Mouse (Mus musculus) erythroid progenitor cell, adult 5-6 weeks (primary cell): ENCODE measurements around the gene Ttll11. TPM values are rescaled to one million over a fixed set of nuclear protein-coding genes. Genes with fewer than 3 reads are reported as not detected.

ENCODE experiments used
- ATAC-seq: replicated peaks from 2 replicates; pipeline ENCODE4 v1.8.0; 2016; ENCODE audit warnings: moderate number of reproducible peaks, mild to moderate bottlenecking, moderate TSS enrichment, inconsistent platforms; ENCODE audit not compliant: poor library complexity, low FRiP score, severe bottlenecking
- total RNA-seq, 2 experiments: library from RNA; stranded (forward) in 1 of 2; stranded (reverse) in 1 of 2; fragments of 150-400 nt in 1 of 2; fragments of 186-747, 209-891 nt in 1 of 2; gene quantifications; 2 replicates each; pipeline versions ENCODE4 v1.2.3 to v1.2.4; 2015 to 2017; ENCODE audit warnings: low replicate concordance in 2 of 2

The Ttll11 gene
- total RNA-seq, 2 experiments from 2014 or later = not detected

DNA sequence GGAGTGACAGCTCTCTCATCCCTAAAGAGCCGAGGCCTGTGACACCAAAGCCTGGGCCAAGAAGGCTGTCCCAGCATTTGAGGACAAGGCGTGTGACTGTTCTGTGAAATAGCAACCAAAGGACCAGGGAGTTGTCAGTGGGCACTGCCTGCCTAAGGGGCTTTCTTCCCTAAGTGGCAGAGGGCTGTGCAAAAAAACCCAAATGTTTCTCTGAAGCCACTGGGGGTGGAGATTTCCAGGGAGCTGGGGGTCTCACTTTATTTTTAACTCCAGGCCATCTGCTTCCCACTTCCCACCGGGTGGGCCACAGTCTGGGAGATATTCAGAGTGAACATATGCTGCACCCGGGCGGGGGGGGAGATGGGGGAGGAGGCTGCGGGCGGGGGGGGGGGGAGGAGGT lies 233.1 kb downstream of the Ttll11 start:
- ATAC-seq = no peak

DNA sequence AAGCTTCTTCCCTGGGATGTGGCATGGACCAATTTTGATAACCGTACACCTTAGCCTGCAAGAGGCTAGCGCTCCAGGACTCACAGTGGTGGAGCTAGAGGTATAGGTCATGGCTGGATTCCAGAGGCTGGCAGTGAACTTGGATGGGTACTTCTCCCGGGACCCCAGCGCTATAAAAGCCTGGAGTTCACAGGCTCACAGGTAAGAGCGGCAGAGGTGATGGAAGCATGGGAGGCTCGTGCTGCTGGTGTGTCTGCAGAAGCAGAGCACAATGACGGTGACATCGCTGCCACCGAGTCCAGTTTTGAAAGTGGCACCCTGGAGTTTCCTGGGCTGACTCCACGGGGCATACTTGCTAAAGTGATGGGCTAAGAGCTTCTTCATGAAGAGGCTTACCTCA lies 233.8 kb downstream of the Ttll11 start:
- ATAC-seq = no peak

DNA sequence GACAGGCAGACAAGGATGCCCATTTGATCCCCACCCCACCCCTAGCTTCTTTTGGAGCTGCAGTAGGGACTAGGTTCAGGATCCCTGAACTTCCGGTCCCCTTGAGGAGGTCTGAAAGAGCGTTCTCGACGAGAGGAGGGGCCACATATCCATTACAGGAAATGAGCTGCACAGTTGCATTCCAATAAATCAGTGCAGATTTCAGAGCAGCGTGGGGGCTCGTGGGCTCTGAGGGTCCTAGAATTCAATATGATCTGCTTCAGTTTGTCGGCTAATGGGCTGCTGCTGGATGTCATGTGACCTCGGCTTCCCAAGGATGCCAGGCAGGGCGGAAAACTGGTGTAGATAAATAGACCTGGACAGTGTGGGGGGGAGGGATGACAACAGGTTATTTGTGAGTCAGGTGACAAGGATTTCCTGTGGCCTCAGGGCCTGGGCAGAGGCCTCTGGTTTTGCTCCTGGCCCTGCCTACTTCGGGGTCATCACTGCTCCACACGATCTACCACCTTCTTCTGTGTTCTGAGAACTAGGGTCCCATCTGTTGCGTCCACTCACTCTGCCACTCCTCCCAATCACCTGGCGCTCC lies 240.0 kb downstream of the Ttll11 start:
- ATAC-seq = no peak

DNA sequence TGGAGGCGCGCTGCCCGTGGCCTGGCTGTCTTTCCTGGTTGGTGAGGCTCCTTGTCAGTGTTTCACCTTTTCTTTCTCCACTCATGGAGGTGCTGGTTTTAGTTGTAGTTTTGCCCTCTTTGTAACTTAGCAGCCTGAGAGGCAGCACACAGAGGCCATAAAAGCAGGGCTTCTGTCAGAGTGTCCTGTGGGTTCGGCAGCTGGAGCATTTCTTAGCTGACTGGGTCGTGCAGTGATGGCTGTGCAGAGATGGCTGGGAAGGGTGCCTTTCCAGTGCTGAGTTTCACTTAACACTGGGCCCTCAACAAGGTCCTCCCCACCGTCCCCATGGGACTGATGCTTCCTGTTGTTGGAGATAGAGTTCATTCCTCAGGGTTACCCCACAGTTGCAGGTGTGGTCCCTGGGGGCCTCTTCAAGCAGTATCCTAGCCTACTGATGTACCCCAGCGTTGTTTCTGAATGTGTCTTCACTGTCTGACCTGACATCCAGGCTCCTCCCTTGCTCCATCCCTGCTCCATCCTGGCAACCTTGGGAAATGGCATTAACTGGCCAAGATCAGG lies 242.2 kb downstream of the Ttll11 start:
- no peak for ATAC-seq

DNA sequence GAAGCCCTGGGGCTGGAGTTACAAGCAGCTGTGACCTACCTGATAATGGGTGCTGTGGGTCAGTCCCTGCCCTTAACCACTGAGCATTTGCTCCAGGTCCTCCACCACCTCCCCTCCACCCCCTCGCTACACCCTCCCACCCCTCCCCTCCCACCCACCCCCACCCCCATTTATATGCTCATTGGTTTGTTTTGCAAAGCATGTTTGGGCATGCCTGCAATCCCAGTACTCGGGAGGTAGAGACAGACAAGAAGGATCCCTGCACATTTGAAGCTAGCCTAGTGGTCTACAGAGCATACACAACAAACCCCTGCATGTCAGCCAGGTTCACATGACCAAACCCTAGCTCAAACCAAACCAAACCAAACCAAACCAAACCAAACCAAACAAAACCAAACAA lies 243.7 kb downstream of the Ttll11 start:
- no peak for ATAC-seq

DNA sequence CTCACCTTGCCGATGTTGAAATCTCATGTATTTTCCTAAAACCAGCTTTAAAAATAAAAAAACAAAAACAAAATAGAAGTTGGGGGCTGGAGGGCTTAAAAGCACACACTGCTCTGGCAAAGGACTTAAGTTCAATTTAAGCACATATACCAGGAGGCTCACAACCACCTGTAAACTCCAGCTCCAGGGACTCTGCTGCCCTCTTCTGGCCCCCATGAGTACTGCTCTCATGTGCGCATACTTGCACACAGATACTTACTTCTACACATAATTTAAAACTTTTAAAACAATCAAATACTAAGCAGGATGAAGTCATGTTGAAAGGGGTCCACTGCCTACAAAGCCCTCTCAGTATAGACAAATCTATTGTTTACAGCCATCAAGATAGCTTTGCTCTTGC lies 244.7 kb downstream of the Ttll11 start:
- ATAC-seq = no peak

DNA sequence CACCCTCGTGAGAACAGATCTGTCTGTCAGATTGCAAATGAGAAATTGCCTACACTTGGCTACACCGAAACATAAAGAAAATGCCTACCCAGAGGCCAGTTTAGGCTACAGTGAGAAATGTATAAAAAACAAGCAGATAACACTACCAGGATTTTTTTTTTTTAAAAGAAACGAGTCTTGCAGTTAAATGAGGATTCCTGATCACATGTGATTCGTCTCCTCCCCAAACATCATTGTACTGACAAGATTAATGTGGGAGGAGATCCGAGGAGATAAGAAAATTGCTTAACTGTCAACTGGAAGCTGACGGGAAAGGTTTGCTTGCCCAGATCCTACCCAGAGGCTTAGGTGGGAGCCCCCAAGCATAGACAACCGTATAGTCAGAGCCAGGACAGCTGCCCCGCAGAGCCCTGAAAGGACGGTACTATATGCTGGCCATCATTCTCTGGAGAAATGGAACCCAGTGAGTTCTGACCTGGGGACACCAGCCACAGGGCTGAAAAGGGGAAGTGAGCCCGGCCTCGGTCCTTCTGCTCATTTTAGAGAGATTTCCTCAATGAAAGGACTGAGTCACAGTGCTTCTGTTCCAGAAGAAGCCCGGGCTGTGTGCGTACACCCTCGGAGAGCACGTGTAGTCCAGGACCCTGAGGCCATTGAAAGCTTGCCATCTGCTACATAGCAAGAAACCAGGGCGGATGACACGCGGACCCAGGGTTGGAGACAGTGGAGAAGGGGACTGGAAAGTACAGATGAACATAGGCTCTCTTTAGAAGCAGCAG lies 247.9 kb downstream of the Ttll11 start:
- no peak for ATAC-seq

DNA sequence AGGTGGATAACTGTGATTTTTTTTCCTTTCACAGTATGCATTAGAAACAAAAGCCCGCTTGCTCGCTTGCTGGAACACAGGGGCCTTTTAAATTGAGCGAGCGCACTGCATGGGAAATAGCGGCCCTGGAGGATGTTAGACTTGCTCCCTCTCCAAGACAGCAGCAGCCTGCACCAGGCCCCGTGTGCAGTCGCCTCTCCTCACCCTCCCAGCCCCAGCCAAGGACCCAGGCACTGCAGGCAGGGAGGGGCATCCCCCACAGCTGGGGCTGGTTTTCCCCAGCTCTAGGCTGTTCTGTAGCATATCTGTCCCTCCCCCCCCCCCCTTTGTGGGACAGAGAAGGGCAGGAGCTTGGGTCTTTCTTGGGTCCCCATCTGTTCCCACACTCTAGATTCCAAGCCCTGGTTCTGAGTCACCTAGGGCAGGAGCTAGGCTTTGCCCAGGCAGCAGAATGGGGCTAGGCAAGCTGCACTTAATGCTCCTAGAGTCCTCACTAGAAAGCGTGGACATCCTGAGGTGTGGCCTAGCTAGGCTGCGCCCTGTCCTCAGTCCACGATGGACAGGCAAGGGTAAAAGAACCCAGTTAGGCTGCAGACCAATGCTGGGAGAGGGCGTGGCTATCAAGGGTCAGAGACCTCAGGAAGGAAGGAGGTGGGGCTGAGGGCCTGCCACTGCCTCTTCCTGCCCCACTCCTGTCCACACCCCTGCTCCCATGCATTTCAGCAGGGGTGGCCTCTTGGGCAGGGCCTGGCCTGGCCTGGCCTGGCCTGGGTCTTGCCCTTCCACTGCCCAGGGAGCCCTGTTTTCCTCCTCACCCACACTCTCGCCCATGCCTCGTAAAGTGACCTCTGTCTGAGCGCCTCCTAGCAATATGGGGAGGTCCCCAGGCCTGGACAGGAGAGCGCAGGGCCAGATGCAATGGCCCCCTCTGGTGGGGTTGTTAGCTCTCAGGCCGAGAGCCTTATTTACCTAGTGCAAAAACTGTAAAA lies 250.3 kb downstream of the Ttll11 start:
- ATAC-seq = no peak

DNA sequence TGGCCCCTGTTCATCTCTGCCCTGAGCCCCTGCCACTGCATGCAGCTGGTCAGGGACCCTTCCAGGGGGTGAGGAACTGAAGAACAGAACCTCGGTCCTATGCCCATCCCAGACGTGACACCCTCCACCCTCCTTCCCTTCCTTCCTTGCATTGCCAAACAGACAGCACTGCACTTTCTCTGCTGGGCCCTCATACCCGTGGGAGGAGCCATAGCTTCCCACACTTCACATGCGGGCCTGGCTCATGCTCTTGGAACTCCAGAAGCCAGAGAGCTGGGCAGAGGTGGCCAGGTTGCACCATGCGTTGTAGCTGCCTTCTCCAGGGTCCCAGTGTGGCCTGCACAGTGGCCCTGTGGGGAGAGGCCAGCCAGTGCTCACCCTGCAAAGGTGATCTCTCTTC lies 251.1 kb downstream of the Ttll11 start:
- no peak for ATAC-seq

DNA sequence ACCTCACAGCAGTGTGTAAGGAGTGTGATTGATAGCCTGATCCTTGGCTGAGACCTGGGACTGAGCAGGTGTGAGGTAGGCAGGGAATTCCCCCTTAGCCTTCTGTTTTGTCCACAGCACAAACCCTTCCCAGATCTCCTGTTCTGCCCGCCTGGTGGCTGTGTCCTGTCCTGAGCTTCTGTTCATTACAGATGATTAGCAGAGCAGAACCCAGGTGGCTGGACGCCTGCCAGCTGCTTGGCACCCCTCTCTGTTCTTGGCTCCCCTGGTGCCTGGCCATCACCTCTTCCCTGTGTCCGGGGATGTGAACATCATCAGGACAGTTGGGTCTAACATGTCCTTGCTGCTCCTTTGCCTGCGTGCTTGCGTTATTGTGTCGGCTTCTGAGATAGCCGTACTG lies 256.0 kb downstream of the Ttll11 start:
- no peak for ATAC-seq

DNA sequence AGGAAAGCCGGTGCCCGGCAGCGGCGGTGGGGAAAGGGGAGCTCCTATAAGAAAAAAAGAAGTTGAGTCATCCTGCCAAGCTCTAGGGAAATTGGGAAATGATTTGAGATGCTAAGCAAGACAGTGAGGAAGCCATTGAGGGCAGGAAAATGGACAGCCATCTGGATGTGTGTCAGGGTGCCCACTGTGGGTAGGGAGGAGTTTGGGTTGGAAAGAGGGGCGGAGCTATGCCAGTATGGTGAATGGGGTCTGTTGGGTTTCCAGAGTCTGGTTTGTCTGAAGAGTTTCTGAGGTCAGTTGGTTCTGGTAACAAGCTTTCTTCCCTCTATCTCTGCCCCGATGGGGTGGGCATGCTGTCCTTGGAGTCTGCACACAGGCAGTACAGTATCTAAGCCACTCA lies 256.4 kb downstream of the Ttll11 start:
- no peak for ATAC-seq

DNA sequence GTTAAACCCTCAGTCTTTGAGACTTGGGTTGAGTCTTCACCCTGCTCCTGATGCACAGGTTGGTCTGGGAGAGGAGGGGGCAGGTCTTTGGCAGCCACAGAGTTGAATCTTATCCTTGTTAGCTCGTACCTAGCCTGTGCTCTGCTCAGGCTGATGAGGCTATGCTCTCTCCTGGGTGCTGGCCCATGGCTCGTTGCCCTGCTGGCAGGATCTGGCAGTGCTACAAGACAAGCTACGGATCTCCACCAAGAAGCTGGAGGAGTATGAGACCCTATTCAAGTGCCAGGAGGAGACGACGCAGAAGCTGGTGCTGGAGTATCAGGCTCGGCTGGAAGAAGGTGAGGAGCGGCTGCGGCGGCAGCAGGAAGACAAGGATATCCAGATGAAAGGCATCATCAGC lies 256.9 kb downstream of the Ttll11 start:
- ATAC-seq = no peak

DNA sequence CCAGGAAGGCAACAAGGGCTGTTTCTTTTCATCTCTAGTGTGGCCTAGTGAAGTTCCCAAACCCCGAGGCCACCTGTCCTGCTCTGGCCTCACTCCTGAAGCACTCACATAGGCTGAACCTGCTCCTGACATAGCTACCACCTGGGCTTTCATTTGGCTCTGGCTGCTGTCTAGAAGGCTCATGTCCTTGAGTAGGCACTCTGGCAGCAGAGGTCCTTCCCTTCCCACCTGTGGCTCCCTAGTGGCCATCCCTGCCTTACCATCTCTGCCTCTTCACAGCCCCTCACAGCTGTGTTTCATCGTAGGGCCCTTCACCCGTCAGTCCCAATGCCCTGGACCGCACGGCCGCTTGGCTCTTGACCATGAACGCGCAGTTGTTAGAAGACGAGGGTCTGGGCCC lies 258.8 kb downstream of the Ttll11 start:
- ATAC-seq = no peak

DNA sequence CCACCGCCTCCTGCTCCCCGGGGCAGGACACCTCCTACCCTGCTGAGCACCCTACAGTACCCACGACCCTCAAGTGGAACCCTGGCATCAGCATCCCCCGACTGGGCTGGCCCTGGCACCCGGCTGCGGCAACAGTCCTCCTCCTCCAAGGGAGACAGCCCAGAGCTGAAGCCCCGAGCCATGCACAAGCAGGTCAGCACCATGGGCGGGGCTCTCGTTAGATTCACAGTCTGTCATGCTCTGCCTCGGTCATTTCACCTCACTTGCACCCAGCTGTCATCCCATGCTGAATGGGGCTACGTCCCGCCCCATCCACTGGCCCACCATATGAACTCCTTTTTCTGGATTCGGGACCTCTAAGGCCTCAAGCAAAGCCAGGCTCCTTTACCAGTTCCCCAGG lies 259.2 kb downstream of the Ttll11 start:
- ATAC-seq = no peak

DNA sequence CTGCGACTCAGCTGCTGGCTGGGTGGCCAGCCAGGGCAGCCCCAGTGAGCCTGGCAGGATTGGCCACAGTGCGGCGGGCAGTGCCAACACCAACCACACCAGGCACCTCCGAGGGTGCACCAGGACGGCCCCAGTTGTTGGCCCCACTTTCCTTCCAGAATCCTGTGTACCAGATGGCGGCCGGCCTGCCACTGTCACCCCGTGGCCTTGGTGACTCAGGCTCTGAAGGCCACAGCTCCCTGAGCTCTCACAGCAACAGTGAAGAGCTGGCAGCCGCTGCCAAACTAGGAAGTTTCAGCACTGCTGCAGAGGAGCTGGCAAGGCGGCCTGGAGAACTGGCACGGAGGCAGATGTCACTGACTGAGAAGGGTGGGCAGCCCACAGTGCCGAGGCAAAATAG lies 259.6 kb downstream of the Ttll11 start:
- ATAC-seq = no peak

DNA sequence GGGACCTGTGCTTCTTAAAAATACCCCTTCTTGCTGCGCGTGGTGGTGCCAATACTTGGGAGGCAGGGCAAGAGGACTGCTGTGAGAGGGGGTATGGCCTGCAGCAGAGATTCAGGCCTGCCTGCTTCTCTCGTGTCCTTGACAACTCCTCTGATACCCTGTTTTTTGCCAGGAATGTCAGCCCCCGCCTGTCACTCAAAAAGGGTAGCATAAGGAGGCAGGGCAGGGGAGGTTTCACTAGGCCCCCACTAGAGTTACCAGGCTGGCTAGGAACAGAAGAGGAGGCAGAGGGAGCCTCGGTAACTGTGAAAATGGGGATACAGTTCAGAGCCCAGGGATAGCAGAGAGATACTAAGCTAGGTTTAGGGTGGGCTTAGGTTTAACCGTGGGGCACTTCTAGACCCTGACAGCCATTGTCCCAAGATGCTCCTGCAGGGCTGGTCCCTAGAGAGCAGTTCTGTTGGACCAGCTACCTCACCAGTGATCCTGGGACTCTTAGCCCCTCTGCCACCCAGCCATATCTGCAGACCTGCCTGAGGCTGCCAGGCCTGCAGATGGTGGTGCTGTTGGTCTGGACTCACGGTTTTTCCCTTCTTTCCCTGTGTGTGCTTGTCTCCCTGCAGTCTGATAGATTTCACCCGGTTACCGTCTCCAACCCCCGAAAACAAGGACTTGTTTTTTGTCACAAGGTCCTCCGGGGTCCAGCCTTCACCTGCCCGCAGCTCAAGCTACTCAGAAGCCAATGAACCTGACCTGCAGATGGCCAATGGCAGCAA lies 260.3 kb downstream of the Ttll11 start:
- ATAC-seq = no peak

DNA sequence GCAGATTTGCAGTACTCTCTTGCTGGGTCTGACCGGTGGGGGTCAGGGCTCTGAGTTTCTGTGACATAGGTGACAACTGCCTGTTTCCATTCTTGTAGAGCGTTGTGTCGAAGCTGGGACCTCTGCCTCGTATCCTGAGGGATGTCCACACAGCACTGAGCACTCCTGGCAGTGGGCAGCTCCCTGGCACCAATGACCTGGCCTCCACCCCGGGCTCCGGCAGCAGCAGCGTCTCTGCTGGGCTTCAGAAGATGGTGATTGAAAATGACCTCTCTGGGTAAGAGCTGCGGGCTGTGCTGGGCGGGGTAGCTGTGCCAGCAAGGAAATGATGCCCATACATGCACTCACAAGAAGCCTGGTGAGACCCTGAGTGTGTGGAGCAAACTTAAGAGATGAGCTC lies 261.1 kb downstream of the Ttll11 start:
- no peak for ATAC-seq

DNA sequence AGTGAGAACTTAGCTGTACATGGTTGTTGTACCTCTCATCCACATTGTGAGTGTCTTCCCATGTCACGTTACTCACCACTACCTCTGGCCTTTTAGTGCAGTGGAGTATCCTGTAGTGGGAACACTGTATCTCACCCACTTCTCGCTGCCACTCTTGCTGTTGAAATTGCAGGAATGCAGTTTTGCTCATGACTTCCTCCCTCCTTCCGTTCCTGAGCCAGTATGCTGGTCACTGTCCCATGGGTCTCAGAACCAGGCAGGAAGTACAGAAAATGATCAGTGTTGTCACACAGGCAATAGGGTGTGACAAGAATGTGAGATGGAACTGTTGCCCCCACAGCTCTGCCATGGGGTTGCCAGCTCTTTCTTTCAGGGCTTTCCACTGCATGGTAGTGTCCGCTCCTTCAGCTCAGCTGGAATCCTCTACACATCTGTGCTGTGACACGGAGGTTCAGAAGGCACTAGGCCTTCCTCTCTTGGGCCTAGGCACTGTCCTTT lies 261.7 kb downstream of the Ttll11 start:
- no peak for ATAC-seq

DNA sequence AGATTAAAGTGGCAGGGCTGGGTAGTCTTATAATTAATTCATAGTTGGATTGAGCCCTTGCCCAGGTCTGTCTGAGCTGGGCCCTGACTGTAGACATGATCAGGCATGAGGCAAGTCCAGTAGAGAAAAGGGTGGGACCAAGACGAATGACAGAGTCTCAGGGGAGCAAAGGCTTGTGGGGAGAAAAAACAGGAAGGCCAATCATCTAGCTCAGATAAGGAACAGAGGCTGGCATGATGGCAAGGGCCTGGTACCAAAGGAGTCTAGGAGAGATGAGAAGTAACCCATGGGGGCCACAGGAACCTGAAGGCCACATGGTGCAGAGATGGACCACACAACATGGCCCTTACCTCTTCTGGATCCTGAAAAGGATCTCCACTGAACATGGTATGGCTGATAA lies 263.5 kb downstream of the Ttll11 start:
- ATAC-seq = no peak
